Mouse (Mus musculus): ENCODE data around the gene Snx29.

Snx29 gene

DNA sequence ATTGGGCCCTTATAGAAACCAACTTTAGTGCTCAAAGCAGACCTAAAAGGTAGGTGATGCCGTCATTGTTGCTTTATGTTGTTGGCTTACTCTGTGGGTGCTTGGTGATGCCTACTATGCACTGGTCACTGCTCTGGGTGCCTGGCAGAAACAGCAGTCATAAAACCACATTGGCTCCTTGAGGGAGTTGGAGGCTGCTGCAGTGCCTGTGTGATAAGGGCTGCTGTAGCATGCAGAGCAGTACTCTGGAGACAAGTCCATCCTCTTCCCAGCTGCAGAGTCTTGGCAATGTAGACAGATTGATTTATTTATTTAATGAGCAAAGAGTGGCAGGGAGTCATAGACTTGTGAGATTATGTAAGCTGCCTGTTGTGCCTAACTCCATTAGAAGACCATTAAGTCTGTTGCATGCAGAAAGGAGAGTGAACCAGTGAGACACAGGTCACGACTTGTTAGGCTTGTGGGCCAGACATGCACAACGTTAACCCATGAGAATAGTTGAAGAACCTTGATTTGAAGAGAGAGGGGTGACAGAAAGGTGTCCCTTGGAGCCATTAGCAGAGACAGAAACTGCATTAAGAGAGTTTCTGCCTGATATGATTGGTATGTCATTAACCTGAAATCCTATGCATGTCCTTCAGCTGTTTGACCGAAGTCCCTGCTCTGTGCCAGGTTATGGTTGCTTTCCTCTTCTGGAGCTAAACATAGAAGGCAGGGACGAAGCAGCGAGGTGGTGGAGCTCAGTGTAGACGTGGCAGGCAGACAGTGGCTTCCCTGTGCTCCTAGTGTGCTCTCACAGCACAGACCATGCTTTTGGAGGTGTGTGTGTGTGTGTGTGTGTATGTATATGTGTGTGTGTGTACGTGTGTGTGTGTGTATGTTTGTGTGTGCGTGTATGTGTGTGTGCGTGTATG lies 267.3 kb downstream of the Snx29 start:
- DNase-seq (ENCODE audit: low spot score in 2 of 2) = no peak

DNA sequence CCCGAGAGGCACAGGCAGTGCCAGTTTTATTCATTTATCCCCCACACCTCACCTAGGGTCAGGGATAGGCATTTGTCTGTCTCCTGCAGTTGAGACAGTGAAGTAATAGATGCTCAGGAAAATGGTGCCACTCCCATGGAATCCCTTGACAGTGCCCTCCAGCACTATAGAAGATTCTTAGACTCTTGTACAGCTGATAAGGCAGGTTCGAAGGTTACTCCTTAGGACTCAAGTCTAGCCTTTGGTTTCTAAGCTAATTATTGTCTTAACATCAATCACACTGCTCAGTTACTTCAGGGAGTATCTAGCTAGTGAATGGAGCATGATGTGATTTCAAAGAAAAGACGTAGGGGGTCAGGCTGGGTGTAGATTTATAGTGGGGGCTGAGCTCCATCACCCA lies 273.9 kb downstream of the Snx29 start:
- no peak for DNase-seq (ENCODE audit: low spot score in 2 of 2)

GRCm38 (mm10) chr16:11597769-11598168 lies 275.1 kb downstream of the Snx29 start:
- DNase-seq (ENCODE audit: low spot score in 2 of 2) = no peak

DNA sequence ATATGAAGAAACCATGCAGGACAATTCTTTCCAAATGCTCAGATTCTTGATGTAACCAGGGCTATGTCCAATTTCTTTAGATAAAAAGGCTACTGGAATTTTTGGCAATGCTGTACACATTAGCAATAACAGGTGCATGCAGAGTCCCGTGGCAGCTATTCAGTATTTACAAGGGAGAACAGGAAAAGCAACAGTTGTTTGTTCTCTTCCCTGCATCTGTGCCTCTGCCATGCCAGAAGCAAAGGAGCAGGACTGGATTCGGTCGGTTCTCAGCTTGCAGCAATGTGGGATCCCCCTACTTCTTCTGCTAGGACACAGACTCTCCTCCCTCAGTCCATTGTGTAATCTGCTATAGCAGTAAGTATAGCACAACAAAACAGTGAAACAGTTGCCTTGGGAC lies 276.8 kb downstream of the Snx29 start:
- DNase-seq (ENCODE audit: low spot score in 2 of 2) = no peak

DNA sequence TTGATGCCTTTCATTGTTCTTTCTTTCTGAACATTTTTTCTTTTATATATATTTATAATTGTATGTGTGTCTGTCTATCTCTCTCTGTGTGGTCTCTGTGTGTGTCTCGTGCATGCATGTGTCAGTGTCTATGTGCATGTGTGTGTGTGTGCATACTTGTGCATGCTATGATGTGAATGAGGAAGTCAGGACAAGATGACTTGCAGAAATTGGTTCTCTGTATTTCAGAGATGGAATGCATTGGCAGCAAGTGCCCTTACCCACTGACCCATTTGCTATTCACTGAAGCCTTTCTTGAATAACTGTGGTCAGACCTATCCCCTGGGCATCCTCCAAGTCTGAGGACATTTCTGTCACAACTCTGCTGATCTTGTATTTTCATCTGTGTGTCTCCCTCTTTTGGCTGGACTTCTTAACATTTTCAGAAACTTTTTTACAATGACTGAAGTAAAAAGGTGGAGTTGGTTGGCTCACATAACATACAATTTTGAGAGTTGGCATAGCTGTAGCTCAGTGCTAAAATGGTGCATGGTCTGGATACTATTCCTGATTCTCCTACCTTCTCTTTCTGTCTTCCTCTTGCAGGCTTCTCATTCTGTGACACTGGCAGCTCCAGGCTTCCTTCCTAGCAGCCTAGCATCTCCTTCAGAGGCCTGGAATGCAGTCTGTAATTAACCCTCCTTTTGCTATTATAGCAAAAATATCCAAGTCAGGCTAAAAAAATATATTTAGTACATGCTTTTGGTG lies 278.8 kb downstream of the Snx29 start:
- no peak for DNase-seq (ENCODE audit: low spot score in 2 of 2)

DNA sequence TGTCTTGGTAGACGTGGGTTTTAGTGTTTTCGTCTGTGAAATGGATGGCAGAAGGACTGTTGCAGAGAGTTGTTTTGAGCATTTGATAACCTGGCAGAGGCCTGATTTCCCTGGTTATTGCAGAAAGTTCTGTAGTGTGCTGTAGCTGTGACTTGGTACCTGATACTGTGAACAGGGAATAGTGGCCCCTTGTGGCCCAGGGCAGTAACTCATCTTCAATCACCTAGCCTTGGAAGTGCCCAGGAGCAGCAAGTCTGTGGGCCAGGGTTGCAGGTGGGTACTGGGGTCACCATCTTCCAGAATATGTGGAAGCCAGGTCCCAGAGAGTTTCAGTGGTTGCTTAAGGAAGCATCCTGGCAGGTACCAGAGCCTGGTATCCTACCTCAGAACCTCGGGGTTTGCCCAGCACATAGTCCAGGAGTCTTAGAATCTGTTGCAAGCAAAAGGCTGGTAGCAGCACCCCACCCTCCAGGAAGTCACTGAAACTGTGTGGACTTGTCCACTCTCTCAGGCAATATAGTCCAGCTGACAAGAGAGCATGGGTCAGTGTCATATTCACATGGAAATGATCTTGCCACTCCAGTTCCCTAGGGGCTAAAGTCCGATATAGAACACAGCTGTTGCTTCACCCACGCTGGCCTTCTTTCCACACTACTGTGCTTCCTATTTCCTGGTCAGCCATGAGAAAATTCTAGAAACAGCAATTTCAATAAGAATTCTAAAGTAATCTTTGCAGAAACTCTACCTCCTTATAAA lies 281.1 kb downstream of the Snx29 start:
- peak; percentile 19 to 30 for DNase-seq (ENCODE audit: low spot score in 2 of 2)

GRCm38 (mm10) chr16:11612526-11613126 lies 289.9 kb downstream of the Snx29 start:
- DNase-seq (ENCODE audit: low spot score in 2 of 2) = no peak

DNA sequence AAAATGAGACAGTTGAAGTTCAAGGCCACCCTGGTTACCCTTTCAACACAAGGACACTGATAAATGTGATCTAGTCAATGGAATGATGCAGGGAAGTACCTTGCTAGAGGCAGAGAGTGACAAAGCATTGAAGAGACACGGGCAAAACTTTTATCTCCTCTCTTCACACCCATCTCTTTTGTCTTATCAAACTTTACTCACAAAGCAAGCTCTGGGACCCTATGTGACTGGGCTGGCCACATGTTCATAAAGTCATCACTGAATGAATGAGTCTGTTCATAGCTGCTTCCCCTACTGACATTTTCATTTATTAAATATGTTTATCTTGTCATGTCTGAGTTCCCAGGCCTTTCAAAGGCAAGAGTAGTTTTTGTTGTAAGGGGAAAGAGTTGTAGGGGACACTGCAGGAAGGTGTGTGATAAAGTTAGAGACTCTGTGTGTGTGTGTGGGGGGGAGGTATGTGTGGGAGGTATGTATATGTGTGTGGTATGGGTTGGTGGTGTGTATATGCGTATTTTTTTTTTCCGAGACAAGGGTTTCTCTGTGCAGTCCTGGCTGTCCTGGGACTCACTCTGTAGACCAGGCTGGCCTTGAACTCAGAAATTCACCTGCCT lies 291.8 kb downstream of the Snx29 start:
- no peak for DNase-seq (ENCODE audit: low spot score in 2 of 2)

DNA sequence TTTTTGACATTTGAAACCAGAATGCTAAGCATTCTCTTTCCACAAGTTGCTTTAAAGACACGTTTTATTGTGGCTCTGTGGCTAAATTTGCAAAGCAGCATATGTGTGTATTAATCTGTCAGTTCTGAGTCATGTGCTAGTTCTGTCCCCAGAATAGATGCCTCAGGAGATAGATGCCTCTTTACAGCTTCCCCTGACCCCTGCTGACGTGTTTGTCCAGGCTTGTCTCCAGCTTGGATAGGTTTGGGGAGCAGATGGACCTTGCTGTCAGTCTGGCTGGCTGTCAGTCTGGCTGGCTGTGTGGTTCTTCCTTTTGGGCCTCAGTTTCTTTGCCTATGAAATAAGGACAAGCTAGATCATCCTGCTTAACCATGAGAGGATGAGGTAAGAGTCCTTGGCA lies 292.9 kb downstream of the Snx29 start:
- no peak for DNase-seq (ENCODE audit: low spot score in 2 of 2)

GRCm38 (mm10) chr16:11619951-11620350 lies 297.2 kb downstream of the Snx29 start:
- DNase-seq (ENCODE audit: low spot score in 2 of 2) = no peak

GRCm38 (mm10) chr16:11621042-11621441 lies 298.3 kb downstream of the Snx29 start:
- no peak for DNase-seq (ENCODE audit: low spot score in 2 of 2)

DNA sequence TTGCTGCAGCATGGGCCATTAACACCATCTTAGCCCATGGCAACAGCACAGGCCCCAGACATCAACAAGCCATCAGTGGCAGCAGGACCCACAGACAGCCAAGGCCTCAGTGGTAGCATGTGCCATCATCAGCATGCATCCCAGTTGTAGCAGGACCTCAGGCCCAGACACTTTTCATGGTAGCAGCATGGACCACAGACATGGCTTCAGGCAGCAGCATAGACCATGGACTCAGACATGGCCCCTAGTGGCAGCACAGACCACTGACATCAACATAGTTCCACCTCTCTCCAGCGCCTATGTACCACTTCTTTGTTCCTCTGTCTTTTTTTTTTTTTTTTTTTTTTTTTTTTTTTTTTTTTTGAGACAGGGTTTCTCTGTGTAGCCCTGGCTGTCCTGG lies 299.0 kb downstream of the Snx29 start:
- no peak for DNase-seq (ENCODE audit: low spot score in 2 of 2)

DNA sequence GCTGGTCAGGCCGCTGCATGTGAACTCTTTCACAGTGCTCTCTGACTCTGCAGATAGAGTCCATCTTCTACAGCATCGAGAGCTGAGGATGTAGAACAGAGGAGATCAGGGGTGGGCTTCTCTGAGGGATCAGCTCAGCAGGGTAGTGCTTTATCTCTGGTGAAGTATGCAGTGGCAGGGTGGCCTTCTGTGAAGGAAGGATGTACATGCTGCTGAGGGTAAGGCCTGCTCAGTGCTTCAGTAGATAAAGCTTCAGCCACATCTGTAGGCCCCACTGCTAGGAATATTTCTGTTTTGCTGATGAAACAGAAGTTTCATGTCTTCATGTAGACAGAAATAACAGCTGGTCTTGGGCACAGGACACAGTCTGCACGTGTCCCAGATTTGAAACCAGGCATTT lies 300.3 kb downstream of the Snx29 start:
- DNase-seq (ENCODE audit: low spot score in 2 of 2) = no peak

- no peak for DNase-seq (ENCODE audit: low spot score in 2 of 2)
Measured at GRCm38 (mm10) chr16:11624121-11624520, 301.4 kb downstream of the Snx29 start.

- DNase-seq (ENCODE audit: low spot score in 2 of 2) = no peak
Measured at GRCm38 (mm10) chr16:11626004-11626481, 303.3 kb downstream of the Snx29 start.

DNA sequence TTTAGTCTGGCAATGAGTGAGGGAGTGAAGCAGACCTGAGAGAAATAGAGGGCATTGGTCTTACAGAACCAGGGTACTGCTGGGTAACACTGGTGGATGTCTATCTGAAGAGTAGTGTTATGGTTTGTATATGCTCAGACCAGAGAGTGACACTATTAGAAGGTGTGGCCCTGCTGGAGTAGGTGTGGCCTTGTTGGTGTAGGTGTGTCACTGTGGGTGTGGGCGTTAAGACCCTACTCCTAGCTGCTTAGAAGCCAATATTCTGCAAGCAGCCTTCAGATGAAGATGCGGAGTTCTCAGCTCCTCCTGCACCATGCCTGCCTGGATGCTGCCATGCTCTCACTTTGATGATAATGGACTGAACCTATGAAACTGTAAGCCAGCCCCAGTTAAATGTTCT lies 303.9 kb downstream of the Snx29 start:
- DNase-seq (ENCODE audit: low spot score in 2 of 2) = no peak

DNA sequence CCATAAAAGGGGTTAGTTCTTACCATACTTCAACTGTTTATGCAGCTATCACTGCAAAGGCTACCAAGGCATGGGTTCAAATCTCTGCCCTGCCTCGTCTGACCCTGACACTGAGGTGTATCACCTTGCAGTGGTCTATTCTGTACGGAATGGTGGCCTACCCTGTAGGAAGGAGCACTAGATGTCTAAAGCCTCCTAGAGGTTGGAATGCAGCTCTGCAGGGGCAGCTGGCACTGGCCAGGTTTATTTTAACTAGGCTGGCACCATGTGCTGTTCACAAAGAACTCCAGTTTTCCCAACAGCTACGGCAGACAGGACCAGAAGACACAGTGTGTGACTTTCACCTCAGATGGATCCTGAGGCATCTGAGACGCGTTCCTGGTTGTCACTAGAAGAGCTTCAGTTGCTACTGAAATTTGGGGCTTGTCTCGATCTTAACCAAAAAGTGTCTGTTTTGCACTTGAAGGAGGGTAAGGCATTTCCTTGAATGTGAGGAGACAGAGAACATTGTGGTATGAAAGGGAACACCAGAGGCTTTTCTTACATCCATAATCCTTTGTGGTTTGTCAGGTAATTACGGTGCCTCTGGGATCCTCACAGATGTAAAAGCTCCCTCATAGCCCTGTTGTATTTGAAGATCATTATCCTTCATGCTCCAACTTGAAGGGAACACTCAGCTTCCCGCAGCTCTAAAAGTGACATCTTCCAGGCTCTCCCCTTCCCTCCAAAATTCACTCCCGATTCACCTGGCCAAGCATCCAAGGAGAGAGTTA lies 305.3 kb downstream of the Snx29 start:
- DNase-seq (ENCODE audit: low spot score in 2 of 2) = no peak

DNA sequence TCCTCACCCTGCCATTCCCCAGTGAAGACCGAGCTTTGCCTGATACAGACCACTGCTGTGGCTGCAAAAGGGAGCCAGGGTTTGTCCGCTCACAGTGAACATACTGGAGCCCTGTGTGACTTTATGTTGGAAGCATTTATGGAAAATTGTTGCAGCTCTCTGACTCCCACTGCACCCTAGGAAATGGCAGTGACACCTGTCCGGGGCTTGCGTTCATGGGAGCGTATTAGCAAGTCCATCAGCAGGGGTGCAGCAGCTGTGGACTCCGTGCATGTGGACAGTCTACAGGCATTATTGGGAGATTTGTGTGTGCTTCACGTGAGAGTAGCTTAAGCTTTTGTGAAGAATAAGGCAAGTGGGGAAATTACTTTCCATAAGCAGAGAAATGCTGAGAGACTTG lies 307.0 kb downstream of the Snx29 start:
- DNase-seq (ENCODE audit: low spot score in 2 of 2) = no peak

DNA sequence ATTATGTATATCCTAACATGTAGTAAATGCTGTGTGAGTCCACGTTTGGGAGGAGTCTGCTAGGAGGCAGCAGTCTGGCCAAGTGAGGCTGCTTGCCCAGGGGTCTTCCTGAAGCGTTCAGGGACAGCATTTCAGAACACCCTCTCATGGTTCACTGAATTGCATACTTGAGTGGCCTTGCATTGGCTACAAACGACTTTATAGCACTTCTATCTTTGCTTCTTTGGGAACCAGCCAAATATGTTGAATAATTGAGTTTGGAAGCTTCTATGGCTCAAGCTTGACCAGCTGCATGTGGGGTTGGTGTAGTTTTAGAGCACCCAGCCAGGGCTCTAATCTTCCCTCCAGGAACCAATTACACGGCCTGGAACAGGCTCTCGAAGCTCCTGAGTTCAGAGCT lies 307.8 kb downstream of the Snx29 start:
- DNase-seq (ENCODE audit: low spot score in 2 of 2) = peak; percentile 5 to 13

DNA sequence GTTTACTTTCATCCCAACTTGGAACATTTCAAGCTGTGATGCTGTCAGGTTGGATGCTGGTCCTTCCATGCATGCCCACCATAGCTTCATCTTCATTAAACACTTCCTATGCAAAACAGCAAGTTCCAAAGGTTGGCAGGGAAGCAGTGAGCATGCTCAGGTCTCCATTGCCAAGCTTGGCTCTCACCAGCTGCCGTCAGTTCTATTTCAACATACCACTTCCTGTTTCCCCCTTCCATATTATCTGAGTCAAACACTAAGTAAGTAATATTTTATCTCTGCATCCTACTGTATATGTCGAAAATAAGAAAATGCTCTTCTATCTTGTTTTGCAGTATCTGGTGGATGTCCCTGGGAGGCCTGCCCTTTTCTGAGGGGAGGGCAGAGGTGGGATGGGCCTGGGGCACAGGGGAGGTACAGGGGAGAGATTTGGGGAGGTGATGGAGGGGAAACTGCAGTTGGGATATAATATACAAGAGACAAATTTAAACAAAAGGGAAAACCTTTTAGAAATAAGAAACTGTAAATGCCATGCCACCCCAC lies 309.6 kb downstream of the Snx29 start:
- DNase-seq (ENCODE audit: low spot score in 2 of 2) = no peak
